In genomic region chr12:85280105-85280844, GRCm38 (mm10) we compare ENCODE assay signal across 8 mouse cellular contexts. TPM values are rescaled to one million over a fixed set of nuclear protein-coding genes. Genes with fewer than 3 reads are reported as not detected.
DNase-seq lines count a peak whose midpoint lies in the region; ATAC-seq and TF ChIP-seq lines count a peak whose summit lies in the region.

No protein-coding gene starts in this region.

- peak overlapping the region; percentile 80 for H3K4me2 ChIP-seq in kidney, embryonic 15.5 days

- H3K9ac ChIP-seq in kidney, embryonic 15.5 days, result peak overlapping the region; percentile 63

- peaks cover 10% of the 10 kb centered on the region for H3K4me1 ChIP-seq in bone marrow macrophage, adult 2 months (ENCODE audit: control insufficient read depth, insufficient read depth, low read length)
- H3K4me1 ChIP-seq in embryonic fibroblast, embryonic 13.5 days (ENCODE audit: control insufficient read depth, insufficient read depth, low read length), result no peaks in the 10 kb centered on the region
- peaks cover 10% of the 10 kb centered on the region for H3K4me1 ChIP-seq in heart, embryonic 10.5 days
- H3K4me1 ChIP-seq in kidney, embryonic 15.5 days, result peaks cover 5% of the 10 kb centered on the region

- no peak for TF ChIP-seq POLR2A in bone marrow macrophage, adult 2 months (IDR thresholded peaks at IDR 0.05; ENCODE audit: borderline replicate concordance, low read depth, low read length)
- peak; percentile 63 for TF ChIP-seq POLR2A in embryonic fibroblast, embryonic 13.5 days (IDR thresholded peaks at IDR 0.05; ENCODE audit: low read depth, low read length)

- H3K36me3 ChIP-seq in heart, embryonic 10.5 days, result peaks cover 14% of the 10 kb centered on the region
- H3K36me3 ChIP-seq in kidney, embryonic 15.5 days, result peaks cover 4% of the 10 kb centered on the region

- peak; percentile 97 for ATAC-seq in kidney, embryonic 15.5 days (replicated peaks; ENCODE audit: low FRiP score)
- ATAC-seq in monocyte, adult 5-6 weeks (replicated peaks; ENCODE audit: insufficient number of reproducible peaks, low FRiP score, low TSS enrichment, poor library complexity, severe bottlenecking), result peak; percentile 99

- no peaks in the 10 kb centered on the region for H3K27me3 ChIP-seq in heart, embryonic 10.5 days (ENCODE audit: insufficient read depth, poor library complexity, severe bottlenecking)
- no peaks in the 10 kb centered on the region for H3K27me3 ChIP-seq in kidney, embryonic 15.5 days

- peak overlapping the region; percentile 75 for H3K4me3 ChIP-seq in bone marrow macrophage, adult 2 months (ENCODE audit: insufficient read depth, low read length)
- peak overlapping the region; percentile 75 for H3K4me3 ChIP-seq in embryonic fibroblast, embryonic 13.5 days (ENCODE audit: insufficient read depth, low read length)
- peak overlapping the region; percentile 84 for H3K4me3 ChIP-seq in heart, embryonic 10.5 days
- peak overlapping the region; percentile 60 for H3K4me3 ChIP-seq in kidney, embryonic 15.5 days (replicated peaks)

- whole genome bisulfite sequencing in heart, embryonic 10.5 days, result under 1% methylated on average over 31 of the region's 31 CpGs
- under 1% methylated on average over 31 of the region's 31 CpGs for WGBS in kidney, embryonic 15.5 days

- no peak; the same call in 1 of the 2 replicates for TF ChIP-seq CTCF in bone marrow macrophage, adult 2 months (IDR thresholded peaks at IDR 0.05; ENCODE audit: low read depth, low read length)
- no peak for TF ChIP-seq CTCF in embryonic fibroblast, embryonic 13.5 days (IDR thresholded peaks at IDR 0.05; ENCODE audit: borderline replicate concordance, insufficient read depth, low read length)

- H3K9me3 ChIP-seq in heart, embryonic 10.5 days, result no peaks in the 10 kb centered on the region
- no peaks in the 10 kb centered on the region for H3K9me3 ChIP-seq in kidney, embryonic 15.5 days (replicated peaks)

- peak overlapping the region; percentile 35; the same call in 1 of the 2 replicates for H3K27ac ChIP-seq in bone marrow macrophage, adult 2 months (ENCODE audit: insufficient read depth, low read depth, low read length)
- peak overlapping the region; percentile 43; the same call in 1 of the 2 replicates for H3K27ac ChIP-seq in embryonic fibroblast, embryonic 13.5 days (ENCODE audit: insufficient read depth, low read length)
- H3K27ac ChIP-seq in heart, embryonic 10.5 days, result peak overlapping the region; percentile 95
- peak overlapping the region; percentile 77 for H3K27ac ChIP-seq in kidney, embryonic 15.5 days

- DNase-seq in A20 (ENCODE audit: low read depth, low spot score) (peak; percentile 98), liver (peak; percentile 97)
- DNase-seq in heart, embryonic 10.5 days (ENCODE audit: low spot score), result peak; percentile 99
- peak; percentile 97 to 98 for DNase-seq in spleen, postnatal 4 days (ENCODE audit: low spot score in 2 of 2)

RNA-seq across cellular contexts. Expression of gene Acyp1, which starts 8.0 kb away (rescaled TPM):
- 23.5 and 24.0 TPM in 2 replicates for polyA plus RNA-seq in bone marrow macrophage, adult 2 months (2012; ENCODE audit: insufficient read depth, insufficient read length, missing spikeins)
- 16.4 and 17.7 TPM in 2 replicates for polyA plus RNA-seq in embryonic fibroblast, embryonic 13.5 days (2011; ENCODE audit: insufficient read length, low read depth, missing spikeins)
- polyA plus RNA-seq in heart, embryonic 10.5 days (2016; fragmentation: Nextera tagmentation; extraction: Ambion mirVana), result 65.3 and 75.4 TPM in 2 replicates
- 59.5 and 65.4 TPM in 2 replicates for polyA plus RNA-seq in kidney, embryonic 15.5 days (2015; fragmentation: Nextera tagmentation; extraction: Ambion mirVana)
- total RNA-seq in monocyte, adult 5-6 weeks (2017), result 29.6 to 30.7 TPM (median 30.7 TPM) in 3 replicates

RNA-seq across cellular contexts. Expression of gene Zc2hc1c, which starts 8.1 kb away (rescaled TPM):
- polyA plus RNA-seq in bone marrow macrophage, adult 2 months (2012; ENCODE audit: insufficient read depth, insufficient read length, missing spikeins), result not detected in 2 replicates
- polyA plus RNA-seq in embryonic fibroblast, embryonic 13.5 days (2011; ENCODE audit: insufficient read length, low read depth, missing spikeins), result 0.32 and 0.53 TPM in 2 replicates
- 0.82 and 0.85 TPM in 2 replicates for polyA plus RNA-seq in heart, embryonic 10.5 days (2016; fragmentation: Nextera tagmentation; extraction: Ambion mirVana)
- polyA plus RNA-seq in kidney, embryonic 15.5 days (2015; fragmentation: Nextera tagmentation; extraction: Ambion mirVana), result 2.8 and 3.4 TPM in 2 replicates
- 0.11 TPM in 1 of 3 replicates, not detected in the others for total RNA-seq in monocyte, adult 5-6 weeks (2017)

RNA-seq across cellular contexts. Expression of gene Mlh3, which starts 9.9 kb away (rescaled TPM):
- polyA plus RNA-seq in bone marrow macrophage, adult 2 months (2012; ENCODE audit: insufficient read depth, insufficient read length, missing spikeins), result 7.0 and 8.1 TPM in 2 replicates
- polyA plus RNA-seq in embryonic fibroblast, embryonic 13.5 days (2011; ENCODE audit: insufficient read length, low read depth, missing spikeins), result 13.4 and 14.4 TPM in 2 replicates
- polyA plus RNA-seq in heart, embryonic 10.5 days (2016; fragmentation: Nextera tagmentation; extraction: Ambion mirVana), result 6.8 and 7.0 TPM in 2 replicates
- 8.7 and 9.6 TPM in 2 replicates for polyA plus RNA-seq in kidney, embryonic 15.5 days (2015; fragmentation: Nextera tagmentation; extraction: Ambion mirVana)
- total RNA-seq in monocyte, adult 5-6 weeks (2017), result 4.7 to 8.6 TPM (median 7.4 TPM) in 3 replicates

RNA-seq across cellular contexts. Expression of gene Nek9, which starts 58.9 kb away (rescaled TPM):
- 46.6 and 52.4 TPM in 2 replicates for polyA plus RNA-seq in bone marrow macrophage, adult 2 months (2012; ENCODE audit: insufficient read depth, insufficient read length, missing spikeins)
- polyA plus RNA-seq in embryonic fibroblast, embryonic 13.5 days (2011; ENCODE audit: insufficient read length, low read depth, missing spikeins), result 59.0 and 65.8 TPM in 2 replicates
- polyA plus RNA-seq in heart, embryonic 10.5 days (2016; fragmentation: Nextera tagmentation; extraction: Ambion mirVana), result 24.3 and 24.6 TPM in 2 replicates
- 22.3 and 23.0 TPM in 2 replicates for polyA plus RNA-seq in kidney, embryonic 15.5 days (2015; fragmentation: Nextera tagmentation; extraction: Ambion mirVana)
- 30.4 to 50.6 TPM (median 33.8 TPM) in 3 replicates for total RNA-seq in monocyte, adult 5-6 weeks (2017)

Comparison
In these comparisons a context has a peak if more than half of its experiments do, and no peak if none do; other contexts are left out.
1. Peak in every context shown above with its lines: DNase-seq, ATAC-seq, H3K4me3 ChIP-seq and H3K27ac ChIP-seq.
2. H3K27ac ChIP-seq: peak in every context shown above with its lines; median percentile 95 in heart, embryonic 10.5 days; 77 in kidney, embryonic 15.5 days; 43 in embryonic fibroblast, embryonic 13.5 days; 35 in bone marrow macrophage, adult 2 months.